Mouse (Mus musculus) embryonic facial prominence, embryonic 10.5 days (tissue): Measurements from ENCODE around the gene Ctnna3. TPM values are rescaled to one million over a fixed set of nuclear protein-coding genes. Genes with fewer than 3 reads are reported as not detected.

Source experiments
- DNase-seq: peaks from one replicate; pipeline ENCODE4 v3.0.0-alpha.2; 2017; ENCODE audit warnings: low spot score
- H3K27ac ChIP-seq: fragments of 300-500 bp; sonication (generic); replicated peaks from 2 replicates; pipeline ENCODE4 v1.5.1; 2016; ENCODE audit warnings: mild to moderate bottlenecking
- H3K27me3 ChIP-seq: fragments of 300-500 bp; sonication (generic); replicated peaks from 2 replicates; pipeline ENCODE4 v1.6.1; 2016; ENCODE audit warnings: low read depth, mild to moderate bottlenecking; ENCODE audit not compliant: poor library complexity, severe bottlenecking
- H3K36me3 ChIP-seq: fragments of 300-500 bp; sonication (generic); replicated peaks from 2 replicates; pipeline ENCODE4 v1.6.1; 2016; ENCODE audit warnings: mild to moderate bottlenecking, moderate library complexity
- H3K4me1 ChIP-seq: fragments of 300-500 bp; sonication (generic); 2 replicates; pipeline ENCODE4 v1.6.1; 2016
- H3K4me3 ChIP-seq: fragments of 300-500 bp; sonication (generic); 2 replicates; pipeline ENCODE4 v1.5.1; 2016; ENCODE audit warnings: mild to moderate bottlenecking, moderate library complexity
- H3K9me3 ChIP-seq: fragments of 300-500 bp; sonication (generic); 2 replicates; pipeline ENCODE4 v1.6.1; 2016; ENCODE audit warnings: mild to moderate bottlenecking
- WGBS: fragments of 180-500 bp; shearing (Covaris S2); methylation state at CpG from one replicate; pipeline ENCODE4 v1.1.7; 2016; 5-methylcytosine and 5-hydroxymethylcytosine counted together
- polyA plus RNA-seq: library from polyadenylated mRNA; unstranded; fragments of >200 nt; fragmentation: Nextera tagmentation; extraction: Ambion mirVana; gene quantifications from 2 replicates; pipeline ENCODE4 v1.2.1, GENCODE M21; 2016

Ctnna3 gene
- polyA plus RNA-seq, 1 experiment from 2014 or later = 0.22 TPM

DNA sequence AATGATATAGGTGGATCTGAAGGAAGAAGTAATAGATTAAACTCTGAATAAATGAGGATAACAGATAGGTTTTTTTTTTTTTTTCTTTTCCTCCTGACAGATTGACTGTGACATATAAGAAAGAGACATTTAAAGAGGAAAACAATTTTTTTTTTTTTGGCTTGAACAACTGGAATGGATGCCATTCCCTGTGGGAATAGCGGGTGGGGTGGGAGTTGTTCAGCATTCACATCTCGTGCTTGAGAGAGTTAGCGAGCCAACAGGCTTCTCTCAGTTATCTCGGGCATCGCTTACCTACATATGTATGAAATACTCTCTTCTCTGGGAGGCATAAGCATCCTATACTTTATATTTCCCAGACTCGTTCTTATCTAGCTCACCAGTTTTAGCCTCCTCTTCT is 375.7 kb downstream of the Ctnna3 start:
- H3K36me3 ChIP-seq = no peaks in the 10 kb centered on the region
- no peaks in the 10 kb centered on the region for H3K9me3 ChIP-seq
- no peak overlapping the region for H3K27ac ChIP-seq
- whole genome bisulfite sequencing = 93% methylated on average over 6 of the region's 6 CpGs
- H3K4me1 ChIP-seq = no peaks in the 10 kb centered on the region
- no peak overlapping the region for H3K4me3 ChIP-seq
- no peaks in the 10 kb centered on the region for H3K27me3 ChIP-seq
- DNase-seq = no peak

DNA sequence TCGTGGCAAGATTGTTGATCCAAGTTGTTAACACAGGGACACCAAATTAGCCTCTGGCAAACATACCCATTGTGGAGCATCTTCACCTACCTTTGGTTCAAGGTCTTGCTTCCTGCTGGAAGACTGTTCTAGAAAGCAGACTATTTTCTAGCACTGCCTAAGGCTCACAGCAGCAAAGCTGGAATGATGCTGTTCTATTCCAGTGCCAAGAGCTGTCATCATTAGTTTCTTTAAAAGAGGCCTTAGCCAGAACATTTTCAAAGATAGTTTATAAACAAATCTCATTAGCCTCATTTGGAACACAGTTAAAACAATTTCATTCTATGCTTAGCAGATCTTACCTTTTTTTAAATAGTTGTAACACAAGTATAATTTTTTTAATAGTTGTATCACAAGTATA is 376.4 kb downstream of the Ctnna3 start:
- no peaks in the 10 kb centered on the region for H3K27me3 ChIP-seq
- 93% methylated on average over 1 of the region's 1 CpGs for WGBS
- DNase-seq = no peak

DNA sequence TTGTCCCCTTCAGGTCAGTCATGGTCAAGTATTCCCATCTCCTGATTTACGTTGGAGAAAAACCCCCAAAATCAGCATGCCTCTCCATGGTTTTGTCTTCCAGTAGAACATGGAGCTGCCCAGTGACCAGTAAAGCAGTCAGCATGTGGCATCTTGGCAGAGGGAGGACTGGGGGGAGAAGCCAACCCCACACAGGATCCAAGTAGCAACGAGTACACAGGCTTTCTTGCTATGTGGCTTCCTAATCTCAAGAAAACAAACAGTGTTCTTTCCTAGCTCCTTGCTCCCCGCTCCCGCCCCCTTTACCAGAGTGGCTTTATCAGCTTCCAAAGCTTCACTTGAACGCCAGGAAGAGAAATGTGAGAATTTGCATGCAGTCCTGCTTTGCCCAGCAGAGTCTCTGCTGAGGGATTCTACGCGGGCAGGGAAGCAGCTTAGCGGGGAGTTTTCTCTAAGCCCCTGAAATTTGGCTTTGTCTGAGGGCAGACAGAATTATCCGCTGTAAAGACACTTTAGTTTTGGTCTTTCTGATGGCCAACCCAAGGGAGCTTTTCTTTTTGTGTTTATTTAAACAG is 380.2 kb downstream of the Ctnna3 start:
- Histone ChIP-seq H3K9me3 (no peaks in the 10 kb centered on the region), H3K27ac (no peak overlapping the region), H3K4me1 (no peaks in the 10 kb centered on the region), H3K36me3 (no peaks in the 10 kb centered on the region), H3K4me3 (no peak overlapping the region), H3K27me3 (no peaks in the 10 kb centered on the region)
- WGBS = 30% methylated on average over 9 of the region's 9 CpGs
- peak; percentile 8 for DNase-seq

More for the DNA sequence above, 376.4 kb downstream of the Ctnna3 start:
- Histone ChIP-seq H3K4me3 (no peak overlapping the region), H3K4me1 (no peaks in the 10 kb centered on the region), H3K9me3 (no peaks in the 10 kb centered on the region), H3K36me3 (no peaks in the 10 kb centered on the region), H3K27ac (no peak overlapping the region)

DNA sequence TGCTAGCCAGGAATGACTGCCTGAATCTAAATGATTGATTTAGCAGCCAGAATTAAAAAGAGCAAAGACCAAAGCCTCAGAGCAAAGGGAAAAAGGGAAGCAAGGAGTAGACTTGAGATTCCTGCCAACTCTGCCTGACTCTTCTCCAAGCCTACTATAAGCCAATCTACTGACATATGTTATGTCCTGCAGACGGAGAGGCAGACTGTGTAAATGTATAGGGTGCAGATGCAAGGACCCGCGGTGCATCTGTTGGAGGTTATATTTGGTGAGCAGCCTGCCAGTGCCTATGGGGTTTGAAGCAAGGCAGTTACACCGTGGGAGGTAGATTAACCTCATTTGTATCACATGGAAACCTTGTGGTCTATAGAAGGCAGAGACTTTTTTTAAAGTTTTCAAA is 409.1 kb downstream of the Ctnna3 start:
- Histone ChIP-seq H3K27ac (no peak overlapping the region), H3K4me1 (no peaks in the 10 kb centered on the region), H3K9me3 (no peaks in the 10 kb centered on the region), H3K36me3 (no peaks in the 10 kb centered on the region), H3K4me3 (no peak overlapping the region), H3K27me3 (no peaks in the 10 kb centered on the region)
- no peak for DNase-seq
- 87% methylated on average over 4 of the region's 4 CpGs for WGBS

DNA sequence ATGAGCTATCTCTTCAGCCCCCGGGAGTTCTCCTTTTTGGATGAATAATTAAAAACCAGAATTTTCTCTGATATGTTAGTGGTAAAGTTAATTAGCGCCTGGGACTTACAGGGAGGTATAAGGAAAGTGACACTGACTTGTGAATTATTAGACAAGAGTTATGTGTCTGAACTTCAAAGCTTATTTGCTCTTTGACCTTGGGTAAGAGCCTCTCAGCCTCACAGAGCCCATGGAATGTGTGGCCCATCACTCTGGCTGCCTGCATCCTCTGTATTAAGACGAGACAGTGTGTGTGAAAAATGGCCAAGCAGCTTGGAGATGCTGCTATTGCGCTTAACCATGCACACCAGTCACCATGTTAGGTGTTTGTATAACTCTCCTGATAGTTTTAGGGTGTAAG is 422.0 kb downstream of the Ctnna3 start:
- Histone ChIP-seq H3K4me3 (no peak overlapping the region), H3K9me3 (no peaks in the 10 kb centered on the region), H3K27me3 (no peaks in the 10 kb centered on the region), H3K36me3 (no peaks in the 10 kb centered on the region), H3K27ac (no peak overlapping the region), H3K4me1 (no peaks in the 10 kb centered on the region)
- no peak for DNase-seq
- 87% methylated on average over 4 of the region's 4 CpGs for WGBS

DNA sequence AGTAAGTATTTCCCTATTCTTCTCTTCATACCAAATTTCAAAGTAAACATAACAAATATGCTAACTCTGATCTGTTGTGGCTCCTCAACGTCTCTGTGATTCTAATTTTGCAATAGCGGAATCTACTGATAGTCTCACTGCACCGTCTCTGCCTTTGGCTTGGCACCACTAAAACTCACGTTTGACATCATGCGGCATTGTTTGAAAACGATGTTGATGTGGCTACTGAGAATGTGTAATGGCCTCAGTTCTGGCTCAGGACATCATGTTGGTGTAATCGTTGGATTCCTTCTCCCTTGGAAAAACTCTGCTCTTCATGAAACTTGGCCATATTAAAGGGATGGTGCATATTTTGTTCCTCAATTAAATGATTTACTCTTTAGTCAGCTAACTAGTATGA is 439.2 kb downstream of the Ctnna3 start:
- 90% methylated on average over 7 of the region's 7 CpGs for WGBS
- Histone ChIP-seq H3K36me3 (no peaks in the 10 kb centered on the region), H3K4me1 (no peaks in the 10 kb centered on the region), H3K9me3 (no peaks in the 10 kb centered on the region), H3K27me3 (no peaks in the 10 kb centered on the region), H3K4me3 (no peak overlapping the region), H3K27ac (no peak overlapping the region)
- no peak for DNase-seq

DNA sequence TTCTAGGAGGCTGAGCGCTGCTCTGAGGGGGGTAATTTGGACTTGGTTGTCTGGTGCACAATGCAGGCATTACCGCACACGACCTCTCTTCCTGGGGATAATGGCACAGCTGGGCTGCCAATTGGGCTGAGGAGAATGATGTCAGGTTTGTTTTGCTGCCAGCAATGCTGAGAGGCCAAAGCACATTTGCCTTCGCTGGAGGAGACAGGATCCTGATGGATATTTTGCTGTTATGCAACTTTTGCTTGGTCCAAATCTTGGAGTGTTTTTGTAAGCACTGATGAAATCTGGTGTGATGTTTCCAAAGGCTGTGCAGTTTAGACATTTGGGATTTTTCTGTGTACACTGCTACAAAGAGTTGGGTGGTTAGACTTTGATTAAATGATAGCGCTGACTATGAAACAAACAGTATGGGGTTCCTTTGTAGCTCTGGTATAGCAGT is 450.6 kb downstream of the Ctnna3 start:
- Histone ChIP-seq H3K27me3 (no peaks in the 10 kb centered on the region), H3K4me3 (no peak overlapping the region), H3K27ac (no peak overlapping the region), H3K9me3 (no peaks in the 10 kb centered on the region), H3K4me1 (no peaks in the 10 kb centered on the region), H3K36me3 (no peaks in the 10 kb centered on the region)
- 79% methylated on average over 5 of the region's 5 CpGs for whole genome bisulfite sequencing
- no peak for DNase-seq

DNA sequence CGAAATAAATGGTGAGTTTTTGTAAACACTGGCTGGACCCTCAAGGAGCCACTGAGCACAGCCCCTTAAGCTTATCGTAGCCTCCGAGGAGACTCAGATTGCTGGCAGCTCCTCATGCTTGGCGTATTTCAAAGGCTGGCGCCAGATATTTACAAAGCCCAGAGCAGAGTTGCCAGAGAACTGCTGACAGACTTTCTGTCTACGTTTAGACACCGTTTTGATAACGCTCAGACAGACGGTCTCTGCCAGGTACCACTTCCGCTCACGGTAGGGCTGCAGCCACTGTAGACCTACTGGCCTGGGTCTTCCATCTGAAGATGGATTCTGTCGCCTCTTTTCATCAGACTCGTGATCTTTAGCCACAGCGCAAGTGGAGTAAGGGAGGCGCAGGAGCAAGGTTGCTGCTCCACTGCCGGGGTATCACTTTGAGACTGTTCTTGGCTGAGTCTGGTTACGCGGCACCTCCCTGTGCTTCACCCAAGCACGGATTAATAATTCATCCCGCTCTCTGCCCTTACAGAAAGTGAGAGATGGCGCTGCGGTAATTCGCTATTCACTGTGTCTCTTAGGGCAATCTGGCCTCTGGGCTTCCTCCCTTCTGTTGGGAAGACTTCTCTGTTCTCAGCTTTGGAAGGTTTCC is 456.7 kb downstream of the Ctnna3 start:
- WGBS = 87% methylated on average over 23 of the region's 23 CpGs
- Histone ChIP-seq H3K4me3 (no peak overlapping the region), H3K36me3 (no peaks in the 10 kb centered on the region), H3K27me3 (no peaks in the 10 kb centered on the region), H3K27ac (no peak overlapping the region), H3K4me1 (no peaks in the 10 kb centered on the region), H3K9me3 (no peaks in the 10 kb centered on the region)
- no peak for DNase-seq

DNA sequence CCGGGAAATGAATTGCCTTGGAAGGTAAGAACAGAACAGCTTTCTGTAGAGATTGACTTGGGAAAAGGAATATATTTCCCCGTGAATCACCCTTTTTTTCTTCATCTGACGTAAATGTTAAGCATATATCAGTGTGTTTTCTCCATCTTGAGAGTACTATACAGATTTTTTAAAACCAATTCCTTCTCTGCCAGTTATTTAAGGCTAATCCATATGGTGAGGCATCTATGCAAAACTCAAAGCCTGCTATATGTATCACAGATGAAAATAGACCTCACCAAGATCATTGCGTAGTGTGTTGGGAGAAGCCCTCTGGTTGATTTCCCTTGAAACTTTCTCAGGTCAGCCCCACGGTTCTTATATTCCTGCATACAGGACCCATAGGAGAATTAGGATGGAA is 464.7 kb downstream of the Ctnna3 start:
- Histone ChIP-seq H3K4me1 (no peaks in the 10 kb centered on the region), H3K36me3 (no peaks in the 10 kb centered on the region), H3K27ac (no peak overlapping the region), H3K27me3 (no peaks in the 10 kb centered on the region), H3K4me3 (no peak overlapping the region), H3K9me3 (peaks cover 2% of the 10 kb centered on the region; the same call in 1 of the 2 replicates)
- WGBS = 90% methylated on average over 5 of the region's 5 CpGs
- no peak for DNase-seq

DNA sequence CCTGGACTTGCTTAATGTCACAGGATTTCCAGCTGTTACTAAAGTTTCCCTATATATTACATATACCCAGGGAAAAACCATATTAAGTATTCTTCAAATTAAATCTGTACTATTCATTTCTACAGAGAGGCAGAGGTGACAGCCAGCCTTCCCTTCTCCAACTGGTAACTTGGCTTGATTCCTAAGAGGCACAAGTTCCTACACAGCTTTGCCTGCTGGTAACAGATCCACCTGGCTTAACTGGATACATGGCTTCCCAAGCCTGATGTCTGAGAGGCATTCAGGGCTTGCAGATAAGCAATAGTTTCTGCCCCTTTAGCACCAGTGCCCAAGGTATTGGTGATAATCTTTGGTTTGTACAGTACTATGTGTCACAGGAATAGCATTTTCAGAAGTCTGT is 470.0 kb downstream of the Ctnna3 start:
- H3K9me3 ChIP-seq = peaks cover 2% of the 10 kb centered on the region; the same call in 1 of the 2 replicates
- no peaks in the 10 kb centered on the region for H3K27me3 ChIP-seq
- no peak overlapping the region for H3K4me3 ChIP-seq
- no peak overlapping the region for H3K27ac ChIP-seq
- H3K36me3 ChIP-seq = no peaks in the 10 kb centered on the region
- DNase-seq = no peak
- H3K4me1 ChIP-seq = no peaks in the 10 kb centered on the region

DNA sequence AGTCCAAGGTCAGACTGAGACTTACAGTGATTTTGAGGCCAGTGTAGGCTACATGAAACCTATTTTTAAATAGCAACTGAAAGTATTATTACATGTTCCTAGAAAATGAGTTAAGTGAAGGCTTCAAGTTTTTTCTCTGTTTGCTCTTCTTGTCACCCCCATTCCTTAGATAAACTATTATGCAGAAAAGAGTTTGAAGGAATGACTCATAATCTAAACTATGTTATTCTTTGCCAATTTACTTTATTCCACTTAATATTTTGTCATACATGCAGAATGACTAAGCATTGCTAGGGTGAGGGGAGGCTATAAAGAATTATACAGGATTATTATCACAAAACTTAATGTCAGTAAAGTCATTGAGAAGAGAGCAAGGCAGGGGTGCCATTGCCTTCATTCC is 479.0 kb downstream of the Ctnna3 start:
- DNase-seq = no peak
- Histone ChIP-seq H3K27me3 (no peaks in the 10 kb centered on the region), H3K9me3 (no peaks in the 10 kb centered on the region), H3K4me3 (no peak overlapping the region), H3K36me3 (no peaks in the 10 kb centered on the region), H3K4me1 (0 out of 2 replicates have a peak, but pooled peaks cover 5% of the 10 kb centered on the region), H3K27ac (no peak overlapping the region)

DNA sequence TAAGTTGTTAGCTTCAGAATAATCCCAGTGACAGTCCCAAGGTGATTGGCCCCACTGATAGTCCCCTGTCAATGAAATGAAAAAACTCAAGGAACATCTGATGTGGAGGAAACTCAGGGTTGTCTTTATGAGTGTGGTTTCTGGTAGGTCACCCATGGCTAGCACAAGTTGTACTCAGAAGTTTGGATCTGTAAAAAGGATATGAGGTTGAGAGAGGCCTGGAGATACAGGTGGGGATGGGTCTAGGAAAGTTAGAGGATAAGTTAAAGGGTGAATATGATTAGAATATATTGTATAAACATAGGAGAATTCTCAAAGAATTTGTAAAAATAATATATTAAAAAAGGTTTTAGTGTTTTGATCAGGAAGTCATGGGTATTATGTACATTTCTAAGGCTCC is 497.4 kb downstream of the Ctnna3 start, which contains the start of gene Gm10118:
Gene Gm10118 (minus strand): TSS at position 101 of the 400 bp plus-strand sequence.
- H3K4me3 ChIP-seq = no peak within 1 kb of the TSS
- no peaks in the 10 kb centered on the region for H3K27me3 ChIP-seq
- no peaks in the 10 kb centered on the region for H3K4me1 ChIP-seq
- H3K36me3 ChIP-seq = no peaks in the 10 kb centered on the region
- no peak within 1 kb of the TSS for H3K27ac ChIP-seq
- H3K9me3 ChIP-seq = no peaks in the 10 kb centered on the region
- no peak for DNase-seq

DNA sequence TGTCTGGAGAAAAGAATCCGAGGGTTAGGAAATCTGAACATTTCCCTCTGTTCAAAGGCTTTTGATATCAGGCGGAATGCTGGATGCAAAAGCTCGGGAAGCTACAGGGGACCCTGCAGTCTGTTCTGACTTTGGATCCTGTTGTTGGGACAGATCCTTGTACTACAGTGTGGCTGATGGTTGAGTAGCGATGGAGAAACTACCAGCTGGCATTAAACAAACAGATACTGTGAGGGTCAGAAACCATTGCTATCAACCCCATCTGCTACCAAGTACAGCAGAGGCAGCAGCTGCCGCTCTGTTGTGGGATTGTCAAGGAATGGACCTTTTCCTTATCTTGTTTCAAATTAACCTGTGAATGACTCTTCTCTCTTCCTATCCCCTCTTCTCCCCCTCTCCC is 504.0 kb downstream of the Ctnna3 start:
- Histone ChIP-seq H3K4me1 (no peaks in the 10 kb centered on the region), H3K27ac (no peak overlapping the region), H3K4me3 (no peak overlapping the region), H3K36me3 (no peaks in the 10 kb centered on the region), H3K9me3 (no peaks in the 10 kb centered on the region), H3K27me3 (no peaks in the 10 kb centered on the region)
- no peak for DNase-seq
- 80% methylated on average over 5 of the region's 5 CpGs for WGBS
